Mouse (Mus musculus): ENCODE measurements around the gene Fam72a. TPM values are rescaled to one million over a fixed set of nuclear protein-coding genes. Genes with fewer than 3 reads are reported as not detected.

The Fam72a gene
- polyA plus RNA-seq, 1 experiment: 0.14 TPM

- H3K27me3 ChIP-seq (ENCODE audit: control insufficient read depth, insufficient read depth, low read length): no peaks in the 10 kb centered on the region
- H3K4me1 ChIP-seq (ENCODE audit: control insufficient read depth, insufficient read depth, insufficient read length, low read length): no peaks in the 10 kb centered on the region
- H3K27ac ChIP-seq (ENCODE audit: insufficient read depth, low read depth, low read length): no peak overlapping the region
- H3K36me3 ChIP-seq (ENCODE audit: control insufficient read depth, insufficient read depth, low read length): no peaks in the 10 kb centered on the region
- H3K4me3 ChIP-seq (ENCODE audit: low read depth, low read length): no peak overlapping the region
- TF ChIP-seq CTCF (IDR thresholded peaks at IDR 0.05; ENCODE audit: extremely low read depth, insufficient read length, insufficient replicate concordance, low read depth, low read length): no peak
- no peak for TF ChIP-seq POLR2A (IDR thresholded peaks at IDR 0.05; ENCODE audit: low read depth, low read length)
- 71% methylated on average over 2 of the region's 2 CpGs for WGBS
These were observed 35.3 kb upstream of the Fam72a start for GRCm38 (mm10) chr1:131492360-131492759.

GRCm38 (mm10) chr1:131493966-131494898 is 33.5 kb upstream of the Fam72a start:
- 71% methylated on average over 4 of the region's 4 CpGs for WGBS
- Histone ChIP-seq H3K36me3 (ENCODE audit: control insufficient read depth, insufficient read depth, low read length) (no peaks in the 10 kb centered on the region), H3K4me1 (ENCODE audit: control insufficient read depth, insufficient read depth, insufficient read length, low read length) (no peaks in the 10 kb centered on the region), H3K4me3 (ENCODE audit: low read depth, low read length) (no peak overlapping the region), H3K27me3 (ENCODE audit: control insufficient read depth, insufficient read depth, low read length) (no peaks in the 10 kb centered on the region), H3K27ac (ENCODE audit: insufficient read depth, low read depth, low read length) (no peak overlapping the region)
- TF ChIP-seq CTCF (IDR thresholded peaks at IDR 0.05; ENCODE audit: extremely low read depth, insufficient read length, insufficient replicate concordance, low read depth, low read length) (no peak), POLR2A (IDR thresholded peaks at IDR 0.05; ENCODE audit: low read depth, low read length) (no peak)

GRCm38 (mm10) chr1:131498231-131498630 is 29.5 kb upstream of the Fam72a start:
- Histone ChIP-seq H3K4me1 (ENCODE audit: control insufficient read depth, insufficient read depth, insufficient read length, low read length) (no peaks in the 10 kb centered on the region), H3K36me3 (ENCODE audit: control insufficient read depth, insufficient read depth, low read length) (no peaks in the 10 kb centered on the region), H3K27ac (ENCODE audit: insufficient read depth, low read depth, low read length) (no peak overlapping the region), H3K27me3 (ENCODE audit: control insufficient read depth, insufficient read depth, low read length) (no peaks in the 10 kb centered on the region), H3K4me3 (ENCODE audit: low read depth, low read length) (no peak overlapping the region)
- TF ChIP-seq POLR2A (IDR thresholded peaks at IDR 0.05; ENCODE audit: low read depth, low read length) (no peak), CTCF (IDR thresholded peaks at IDR 0.05; ENCODE audit: extremely low read depth, insufficient read length, insufficient replicate concordance, low read depth, low read length) (no peak)
- 89% methylated on average over 1 of the region's 1 CpGs for WGBS

GRCm38 (mm10) chr1:131501681-131502080 is 26.0 kb upstream of the Fam72a start:
- no peak overlapping the region for H3K27ac ChIP-seq (ENCODE audit: insufficient read depth, low read depth, low read length)
- no peak for TF ChIP-seq POLR2A (IDR thresholded peaks at IDR 0.05; ENCODE audit: low read depth, low read length)
- TF ChIP-seq CTCF (IDR thresholded peaks at IDR 0.05; ENCODE audit: extremely low read depth, insufficient read length, insufficient replicate concordance, low read depth, low read length): no peak
- no peaks in the 10 kb centered on the region; the same call in 1 of the 2 replicates for H3K4me1 ChIP-seq (ENCODE audit: control insufficient read depth, insufficient read depth, insufficient read length, low read length)
- H3K27me3 ChIP-seq (ENCODE audit: control insufficient read depth, insufficient read depth, low read length): no peaks in the 10 kb centered on the region
- 48% methylated on average over 1 of the region's 1 CpGs for WGBS
- H3K4me3 ChIP-seq (ENCODE audit: low read depth, low read length): no peak overlapping the region
- H3K36me3 ChIP-seq (ENCODE audit: control insufficient read depth, insufficient read depth, low read length): no peaks in the 10 kb centered on the region

- no peaks in the 10 kb centered on the region for H3K36me3 ChIP-seq (ENCODE audit: control insufficient read depth, insufficient read depth, low read length)
- no peak overlapping the region for H3K27ac ChIP-seq (ENCODE audit: insufficient read depth, low read depth, low read length)
- TF ChIP-seq POLR2A (IDR thresholded peaks at IDR 0.05; ENCODE audit: low read depth, low read length): no peak
- TF ChIP-seq CTCF (IDR thresholded peaks at IDR 0.05; ENCODE audit: extremely low read depth, insufficient read length, insufficient replicate concordance, low read depth, low read length): no peak
- H3K4me3 ChIP-seq (ENCODE audit: low read depth, low read length): no peak overlapping the region
- H3K27me3 ChIP-seq (ENCODE audit: control insufficient read depth, insufficient read depth, low read length): no peaks in the 10 kb centered on the region
- H3K4me1 ChIP-seq (ENCODE audit: control insufficient read depth, insufficient read depth, insufficient read length, low read length): no peaks in the 10 kb centered on the region; the same call in 1 of the 2 replicates
These were observed 16.6 kb upstream of the Fam72a start for GRCm38 (mm10) chr1:131511131-131511530.

- no peak for TF ChIP-seq POLR2A (IDR thresholded peaks at IDR 0.05; ENCODE audit: low read depth, low read length)
- TF ChIP-seq CTCF (IDR thresholded peaks at IDR 0.05; ENCODE audit: extremely low read depth, insufficient read length, insufficient replicate concordance, low read depth, low read length): no peak
- Histone ChIP-seq H3K36me3 (ENCODE audit: control insufficient read depth, insufficient read depth, low read length) (no peaks in the 10 kb centered on the region), H3K4me1 (ENCODE audit: control insufficient read depth, insufficient read depth, insufficient read length, low read length) (no peaks in the 10 kb centered on the region), H3K4me3 (ENCODE audit: low read depth, low read length) (no peak overlapping the region), H3K27ac (ENCODE audit: insufficient read depth, low read depth, low read length) (no peak overlapping the region), H3K27me3 (ENCODE audit: control insufficient read depth, insufficient read depth, low read length) (no peaks in the 10 kb centered on the region)
- WGBS: 52% methylated on average over 3 of the region's 3 CpGs
These were observed 15.8 kb upstream of the Fam72a start for GRCm38 (mm10) chr1:131511661-131512500.

- TF ChIP-seq POLR2A (IDR thresholded peaks at IDR 0.05; ENCODE audit: low read depth, low read length) (no peak), CTCF (IDR thresholded peaks at IDR 0.05; ENCODE audit: extremely low read depth, insufficient read length, insufficient replicate concordance, low read depth, low read length) (no peak)
- Histone ChIP-seq H3K36me3 (ENCODE audit: control insufficient read depth, insufficient read depth, low read length) (no peaks in the 10 kb centered on the region), H3K27me3 (ENCODE audit: control insufficient read depth, insufficient read depth, low read length) (no peaks in the 10 kb centered on the region), H3K27ac (ENCODE audit: insufficient read depth, low read depth, low read length) (no peak overlapping the region), H3K4me1 (ENCODE audit: control insufficient read depth, insufficient read depth, insufficient read length, low read length) (no peaks in the 10 kb centered on the region), H3K4me3 (ENCODE audit: low read depth, low read length) (no peak overlapping the region)
- WGBS: 84% methylated on average over 2 of the region's 2 CpGs
These were observed 14.6 kb upstream of the Fam72a start for GRCm38 (mm10) chr1:131513136-131513535.

Data from small intestine, adult 2 months (tissue).